Mouse (Mus musculus) layer of hippocampus, postnatal 10 days (tissue): Measurements from ENCODE around the gene Caml. TPM values are rescaled to one million over a fixed set of nuclear protein-coding genes. Genes with fewer than 3 reads are reported as not detected.

Experiments
- DNase-seq, 2 experiments: peaks; one replicate each; pipeline ENCODE4 v3.0.0; 2021; ENCODE audit warnings: low spot score in 2 of 2
- total RNA-seq, 2 experiments: library from RNA; stranded (reverse); gene quantifications; 2 replicates each; pipeline ENCODE4 v1.2.3; 2021

Gene Caml
- total RNA-seq, 2 experiments from 2014 or later = 51.5 to 59.9 TPM

GRCm38 (mm10) chr13:55620275-55620674 lies 2.5 kb upstream of the Caml start:
- no peak for DNase-seq

GRCm38 (mm10) chr13:55622156-55622648 lies 603 bp upstream of the Caml start:
- DNase-seq = peak; percentile 22 to 30

- peak; percentile 92 to 93 for DNase-seq
Measured at GRCm38 (mm10) chr13:55634639-55635127, 11.9 kb downstream of the Caml start, which contains the start of gene Ddx46. Ddx46 (plus strand) TSS chr13:55635027.

- no peak for DNase-seq
Measured at GRCm38 (mm10) chr13:55635146-55635571, 12.4 kb downstream of the Caml start.

GRCm38 (mm10) chr13:55636185-55636983 lies 13.6 kb downstream of the Caml start:
- DNase-seq = no peak

GRCm38 (mm10) chr13:55640480-55640879 lies 17.7 kb downstream of the Caml start:
- DNase-seq = peak; percentile 80 to 86

- no peak for DNase-seq
Measured at GRCm38 (mm10) chr13:55644525-55644924, 21.7 kb downstream of the Caml start.

- DNase-seq = no peak
Measured at GRCm38 (mm10) chr13:55650098-55650497, 27.3 kb downstream of the Caml start.

- DNase-seq = no peak
Measured at GRCm38 (mm10) chr13:55650980-55651379, 28.2 kb downstream of the Caml start.

GRCm38 (mm10) chr13:55668550-55668949 lies 45.7 kb downstream of the Caml start:
- peak; percentile 34 to 39 for DNase-seq

GRCm38 (mm10) chr13:55672711-55673110 lies 49.9 kb downstream of the Caml start:
- DNase-seq = no peak

GRCm38 (mm10) chr13:55677364-55677763 lies 54.6 kb downstream of the Caml start:
- DNase-seq = no peak

Other genes with a start within 250 kb of the Caml start
- not detected for gene Slc34a1, start 224.8 kb upstream of the Caml start, total RNA-seq
- gene Pfn3, start 207.8 kb upstream of the Caml start, total RNA-seq = under 1 TPM in 1 of 2 experiments, not detected in 1; 0.75 TPM
- 1 to 10 TPM in 1 of 2 experiments, under 1 TPM in 1; 0.37 to 1.2 TPM for gene F12, start 196.2 kb upstream of the Caml start, total RNA-seq
- gene Grk6, start 177.9 kb upstream of the Caml start, total RNA-seq = 10 to 100 TPM; 76.4 to 79.2 TPM
- 100 to 1,000 TPM in 1 of 2 experiments, 10 to 100 TPM in 1; 98.1 to 112 TPM for gene Prr7, start 158.7 kb upstream of the Caml start, total RNA-seq
- 100 to 1,000 TPM; 392 to 399 TPM for gene Dbn1, start 134.9 kb upstream of the Caml start, total RNA-seq
- 10 to 100 TPM; 66.1 to 68.9 TPM for gene Pdlim7, start 109.3 kb upstream of the Caml start, total RNA-seq
- 1 to 10 TPM; 5.0 to 6.5 TPM for gene Dok3, start 93.7 kb upstream of the Caml start, total RNA-seq
- gene Ddx41, start 86.3 kb upstream of the Caml start, total RNA-seq = 10 to 100 TPM; 36.9 to 46.6 TPM
- 10 to 100 TPM; 61.9 to 82.4 TPM for gene Fam193b, start 51.9 kb upstream of the Caml start, total RNA-seq
- gene Tmed9, start 49.3 kb upstream of the Caml start, total RNA-seq = 100 to 1,000 TPM; 127 to 128 TPM
- gene B4galt7, start 23.1 kb upstream of the Caml start, total RNA-seq = 10 to 100 TPM; 23.1 to 23.8 TPM
- 10 to 100 TPM; 49.4 to 55.2 TPM for gene Ddx46, start 12.0 kb downstream of the Caml start, total RNA-seq
- 10 to 100 TPM; 82.3 to 83.3 TPM for gene B230219D22Rik, start 70.1 kb downstream of the Caml start, total RNA-seq
- 10 to 100 TPM; 58.3 to 61.4 TPM for gene Txndc15, start 91.6 kb downstream of the Caml start, total RNA-seq
- gene Pcbd2, start 104.4 kb downstream of the Caml start, total RNA-seq = 10 to 100 TPM; 28.3 to 36.1 TPM
- gene Catsper3, start 161.6 kb downstream of the Caml start, total RNA-seq = under 1 TPM in 1 of 2 experiments, not detected in 1; 0.37 TPM
- not detected for gene Pitx1, start 213.2 kb downstream of the Caml start, total RNA-seq